Mouse (Mus musculus): ENCODE measurements around the gene Ap2b1.
"Not testable (repeated sequence)": the region's sequence is repeated elsewhere in the genome, so short reads cannot be mapped to it uniquely, and the experiment has no call there.

Ap2b1 gene

DNA sequence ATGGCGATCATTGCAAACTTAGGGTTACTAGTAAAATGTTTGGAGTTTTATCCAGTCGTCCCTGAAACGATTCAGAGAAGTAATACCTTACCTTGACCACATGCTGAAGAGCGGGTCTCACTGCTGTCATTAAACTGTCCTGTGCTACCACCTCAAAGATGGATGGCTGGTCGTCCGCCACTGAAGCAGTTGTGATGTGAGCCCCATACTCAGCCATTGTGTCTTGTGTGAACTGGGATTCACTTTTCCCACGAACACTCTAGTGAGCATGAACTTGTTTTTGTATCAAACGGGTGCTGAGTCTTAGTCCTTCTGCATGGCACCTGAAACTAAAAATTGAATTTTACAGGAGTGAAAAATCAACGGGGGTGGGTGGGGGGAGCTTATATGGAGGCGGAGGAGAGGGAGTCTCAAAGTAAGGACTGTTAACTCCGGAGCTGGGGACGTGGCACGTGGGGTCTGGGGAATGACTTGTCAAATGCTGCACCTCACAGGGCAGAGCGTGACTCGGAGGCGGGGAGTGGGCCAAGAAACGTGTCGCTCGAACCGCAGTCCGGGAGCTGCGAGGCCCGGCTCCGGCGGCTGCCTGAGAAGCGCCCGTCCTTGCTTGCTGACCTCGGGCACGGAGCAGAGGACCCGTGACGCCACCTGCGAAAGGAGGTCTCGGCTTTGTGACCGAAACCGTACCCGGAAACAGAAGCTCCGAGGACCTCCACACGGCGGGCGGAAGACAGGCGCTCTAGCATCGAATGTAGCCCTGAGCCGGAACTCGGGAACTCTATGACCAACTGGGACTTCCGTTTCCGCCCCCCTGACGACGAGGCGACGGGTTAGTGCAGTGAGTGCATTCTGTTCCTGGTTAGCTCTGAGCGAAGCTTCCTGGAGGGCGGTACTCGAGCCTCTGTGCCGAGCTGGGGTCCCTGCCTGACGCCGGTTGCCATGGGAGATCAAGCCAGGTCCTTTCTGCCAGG lies at the start of gene Ap2b1:
TSS of gene Ap2b1 (plus strand) at position 800 of the 971 bp plus-strand sequence.
- DNase-seq: peak; percentile 84

DNA sequence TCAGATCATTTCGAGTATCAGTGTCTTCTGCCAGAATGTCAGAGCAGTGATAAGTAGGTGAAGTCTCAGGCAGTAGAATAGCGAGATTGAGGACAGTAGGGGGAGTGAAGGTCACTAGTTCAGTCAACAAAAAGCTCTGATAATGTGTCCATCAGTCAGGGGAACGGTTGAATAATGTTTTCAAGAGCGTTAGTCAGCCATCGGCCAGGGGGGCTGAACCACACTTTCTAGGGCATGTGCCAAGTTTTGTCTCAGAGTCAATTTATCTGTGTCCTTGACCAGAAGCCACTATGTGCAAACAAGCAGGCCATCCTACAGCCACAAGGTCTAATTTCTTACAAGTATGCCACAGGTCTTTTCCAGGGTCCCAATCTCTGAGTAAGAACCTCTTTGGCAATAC lies 41.6 kb upstream of the Ap2b1 start:
- not testable (repeated sequence) for DNase-seq

DNA sequence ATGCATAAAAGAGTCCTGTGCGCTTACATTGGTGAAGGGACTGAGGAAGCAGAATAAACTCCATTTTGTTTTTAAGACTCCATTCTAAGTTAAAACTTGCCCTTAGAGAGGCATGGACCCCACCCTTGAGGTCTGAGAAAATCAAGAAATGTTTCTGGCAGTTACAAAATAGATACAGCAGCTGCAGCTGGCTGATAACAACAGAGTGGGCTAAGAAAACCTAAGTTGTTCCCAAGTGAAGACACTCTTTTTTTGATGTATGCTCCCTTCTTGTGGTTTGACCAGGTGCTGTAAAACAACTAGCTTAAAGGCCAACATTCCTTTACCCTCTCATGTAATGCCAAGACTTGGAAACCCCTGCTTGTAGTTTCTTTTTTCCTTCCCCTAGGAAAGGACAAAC lies 36.2 kb upstream of the Ap2b1 start:
- no peak for DNase-seq

DNA sequence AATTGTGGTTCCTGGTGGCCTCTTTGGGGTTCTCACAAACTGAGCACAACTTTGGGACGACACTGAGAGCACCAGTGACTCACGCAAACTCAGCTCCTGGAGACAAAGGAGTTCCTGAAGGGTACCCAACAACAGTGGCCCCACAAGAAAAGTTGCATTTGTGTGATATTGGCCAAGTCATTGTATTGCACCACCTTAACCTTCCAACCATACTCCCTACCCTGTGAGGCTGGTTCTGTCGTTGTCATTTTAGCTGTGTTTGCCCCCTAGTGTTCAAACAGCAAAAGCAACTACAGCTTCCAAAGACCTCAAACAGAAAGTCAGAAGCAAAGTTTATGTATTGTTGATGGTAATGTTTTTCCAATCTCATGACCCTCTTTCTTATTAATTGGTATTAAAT lies 35.7 kb upstream of the Ap2b1 start:
- DNase-seq: no peak

DNA sequence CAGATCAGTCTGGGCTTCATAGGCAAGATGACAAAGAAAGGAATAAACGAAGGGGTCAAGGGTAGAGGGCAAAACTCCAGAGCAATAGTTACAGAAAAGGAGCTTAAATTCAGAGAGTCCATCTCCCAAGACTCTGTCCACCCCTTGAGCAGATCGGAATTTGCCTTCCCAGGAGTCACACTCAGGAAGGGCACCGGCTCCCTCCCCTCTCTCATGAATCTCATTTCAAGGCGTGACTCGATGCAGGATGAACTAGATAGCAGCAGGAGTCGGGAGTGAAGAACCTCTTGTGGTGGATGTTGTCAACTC lies 28.0 kb upstream of the Ap2b1 start:
- DNase-seq: no peak

DNA sequence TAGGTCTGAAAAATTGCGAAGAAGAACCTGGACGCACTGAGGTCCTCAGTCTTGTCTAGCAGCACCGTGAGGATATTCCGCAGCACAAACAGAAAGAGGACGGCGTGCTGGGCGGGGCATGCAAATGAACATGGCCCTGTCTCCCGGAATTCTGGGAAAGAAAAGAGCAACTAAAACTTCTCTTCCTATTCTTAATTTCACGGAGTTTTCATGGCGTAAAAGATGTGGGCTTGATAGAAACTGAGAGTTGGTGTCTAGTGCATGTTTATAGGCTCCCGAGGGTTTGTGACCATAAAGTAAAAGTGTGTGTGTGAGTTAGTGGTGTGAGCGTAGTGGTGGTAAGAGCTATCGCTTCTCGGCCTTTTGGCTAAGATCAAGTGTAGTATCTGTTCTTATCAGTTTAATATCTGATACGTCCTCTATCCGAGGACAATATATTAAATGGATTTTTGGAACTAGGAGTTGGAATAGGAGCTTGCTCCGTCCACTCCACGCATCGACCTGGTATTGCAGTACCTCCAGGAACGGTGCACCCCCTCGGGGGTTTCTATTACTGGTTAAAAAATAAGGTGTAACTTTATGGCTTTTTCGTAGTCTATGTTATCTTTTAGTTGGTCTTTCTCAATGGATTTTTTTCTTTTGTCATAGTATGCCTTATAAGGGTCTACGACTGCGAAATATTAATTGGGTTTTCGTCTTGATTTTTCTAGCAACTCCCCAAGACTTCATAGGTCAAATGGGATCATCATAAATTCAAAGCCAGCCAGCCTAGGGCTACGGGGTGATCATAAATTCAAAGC lies 27.5 kb upstream of the Ap2b1 start:
- DNase-seq: peak; percentile 71

DNA sequence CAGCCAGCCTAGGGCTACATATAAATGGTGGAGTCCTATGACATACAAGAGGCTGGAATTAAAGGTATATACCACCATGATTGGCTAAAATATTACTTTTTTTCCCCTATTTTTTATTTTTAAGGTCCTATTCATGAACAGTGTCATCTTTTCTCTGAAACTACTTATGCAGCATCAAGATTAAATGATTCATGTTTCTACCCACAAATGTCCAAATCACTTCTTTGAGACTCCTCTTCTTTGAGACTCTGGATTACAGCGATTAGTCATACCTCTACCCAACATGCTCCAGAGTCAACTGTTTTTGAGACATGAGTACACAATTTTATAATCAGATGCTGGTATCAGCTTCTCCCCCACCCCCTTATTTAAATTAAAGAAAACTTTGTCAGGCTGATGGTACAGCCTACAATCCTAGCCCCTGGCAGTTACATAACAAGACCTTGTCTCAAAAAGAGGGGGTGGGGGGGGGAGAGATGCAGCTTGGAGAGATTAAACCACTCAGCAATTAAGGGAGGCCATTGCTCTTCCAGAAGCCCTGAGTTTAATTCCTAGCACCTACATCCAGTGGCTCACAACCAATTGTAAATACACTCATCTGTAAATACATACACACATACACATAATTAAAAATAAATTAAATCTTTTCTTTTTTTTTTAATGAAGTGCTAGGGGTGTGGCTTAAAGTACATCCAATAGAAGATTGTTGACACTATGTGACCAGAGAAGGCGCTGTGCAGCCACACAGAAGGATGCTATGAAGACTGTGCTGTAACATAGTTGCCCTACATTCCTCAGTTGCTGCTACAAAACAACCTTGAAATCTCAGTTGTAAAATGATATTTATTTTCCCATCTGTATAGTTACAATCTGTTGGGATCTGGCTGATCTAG lies 26.6 kb upstream of the Ap2b1 start:
- DNase-seq: no peak

DNA sequence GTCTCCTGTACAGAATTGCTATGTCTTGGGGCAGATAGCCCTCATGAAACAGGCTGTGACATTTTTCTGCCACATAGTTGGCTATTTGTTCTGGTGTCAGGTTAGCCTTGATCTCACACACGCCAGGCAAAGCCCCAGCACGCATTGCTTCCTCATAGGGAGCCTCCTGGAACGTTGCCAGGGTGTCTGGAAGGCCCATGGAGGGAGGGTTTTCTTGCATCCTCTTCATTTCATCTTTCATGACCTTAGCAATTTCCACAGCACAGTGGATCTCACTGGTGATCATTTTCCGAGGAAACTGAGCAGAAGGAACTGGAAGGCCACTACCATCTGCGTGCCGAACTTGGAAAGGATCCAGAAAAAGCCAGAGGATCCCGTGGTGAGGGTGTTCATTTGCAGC lies 22.6 kb upstream of the Ap2b1 start:
- DNase-seq: no peak

DNA sequence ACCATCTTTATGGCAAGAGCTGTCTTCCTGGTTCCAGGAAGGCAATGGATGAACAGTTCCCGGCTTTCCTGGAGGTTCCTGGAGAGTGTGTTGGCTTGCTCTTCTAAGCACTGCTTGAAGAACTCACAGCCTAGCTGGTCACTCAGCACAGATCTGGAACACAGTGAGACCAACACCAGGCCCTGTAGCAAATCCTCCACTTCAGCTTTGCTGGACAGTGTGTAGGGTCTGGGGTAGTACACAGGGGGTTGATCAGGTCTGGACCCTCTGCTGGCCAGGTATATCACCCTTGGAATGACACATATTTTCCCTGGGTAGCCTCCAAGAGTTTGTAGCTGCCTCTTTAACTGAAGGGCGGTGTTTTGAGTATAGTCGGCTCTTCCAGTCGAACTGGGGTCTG lies 19.8 kb upstream of the Ap2b1 start:
- no peak for DNase-seq

DNA sequence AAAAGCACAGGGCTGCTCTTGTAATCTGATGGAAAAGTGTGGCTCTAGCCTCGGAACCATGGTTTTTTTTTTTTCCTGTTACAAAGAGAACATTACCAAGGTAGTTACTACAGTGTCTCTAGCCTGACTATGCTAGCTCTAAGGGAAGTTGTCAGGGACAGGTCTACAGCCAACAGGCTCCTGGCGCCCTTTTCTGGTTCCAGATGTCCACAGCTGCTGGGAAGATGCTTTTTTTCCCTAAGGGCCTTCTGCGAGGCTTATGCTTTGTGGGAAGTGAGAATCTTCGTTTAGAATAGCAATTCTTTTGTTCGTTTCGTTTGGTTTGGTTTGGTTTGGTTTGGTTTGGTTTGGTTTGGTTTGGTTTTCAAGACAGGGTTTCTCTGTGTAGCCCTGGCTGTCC lies 19.1 kb upstream of the Ap2b1 start:
- DNase-seq: no peak

DNA sequence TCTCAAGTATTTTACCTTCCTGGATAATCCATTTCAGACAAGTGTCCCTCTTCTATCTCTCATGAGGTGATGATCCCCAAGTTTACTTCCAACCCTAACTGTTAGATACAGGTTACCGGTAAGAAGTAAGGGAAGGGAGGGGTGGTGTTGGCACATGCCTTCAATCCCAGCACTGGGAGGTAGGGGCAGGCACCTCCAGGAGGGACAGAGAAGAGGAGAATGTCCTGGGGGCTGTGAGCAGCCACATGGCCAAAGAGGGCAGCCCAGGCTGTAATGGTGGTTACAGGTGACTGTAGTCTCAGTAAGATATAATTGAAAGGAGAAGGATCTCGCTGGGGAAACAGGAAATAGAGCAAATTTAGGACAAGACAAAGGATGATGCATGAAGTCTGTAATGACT lies 16.7 kb upstream of the Ap2b1 start:
- no peak for DNase-seq

DNA sequence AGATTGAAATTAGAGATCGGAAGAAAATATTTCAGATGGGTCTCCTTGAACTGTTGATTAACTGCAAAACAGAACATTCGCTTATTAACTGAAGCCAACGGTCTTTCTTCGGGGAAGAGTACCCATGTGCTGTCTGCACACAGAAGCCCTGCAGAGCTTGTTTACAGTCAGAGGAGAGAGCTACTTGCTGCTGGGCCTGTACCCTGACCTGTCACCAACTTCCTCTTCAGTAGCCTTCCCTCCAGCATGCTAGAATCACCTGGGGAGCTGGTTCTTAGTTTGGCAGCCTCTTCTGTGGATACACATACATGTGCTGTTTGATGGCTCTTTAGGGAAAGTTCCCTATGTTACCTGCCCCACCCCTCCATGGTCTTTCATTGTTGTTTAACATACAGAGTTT lies 13.2 kb upstream of the Ap2b1 start:
- no peak for DNase-seq

DNA sequence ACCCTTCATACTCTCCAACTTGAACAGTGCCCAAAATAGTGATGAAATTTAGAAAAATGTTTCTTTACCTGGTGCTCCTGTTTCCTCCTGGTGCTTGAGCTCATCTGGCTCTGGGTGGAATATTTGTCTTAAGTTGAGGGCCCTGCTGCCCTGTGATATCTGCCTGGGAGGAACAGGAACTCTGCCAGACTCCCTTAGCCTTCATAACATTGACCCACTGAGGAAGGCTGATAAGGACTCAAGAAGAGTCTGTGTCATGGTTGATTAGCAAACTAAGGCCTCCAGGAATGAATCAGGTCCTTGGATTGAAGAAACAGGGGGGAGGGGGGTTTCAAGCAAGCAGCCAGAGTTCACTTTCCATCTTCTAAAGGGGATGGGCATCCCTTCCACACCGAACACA lies 12.3 kb upstream of the Ap2b1 start, which contains the start of gene Slfn14:
TSS of gene Slfn14 (minus strand) at position 161 of the 400 bp plus-strand sequence.
- no peak for DNase-seq

DNA sequence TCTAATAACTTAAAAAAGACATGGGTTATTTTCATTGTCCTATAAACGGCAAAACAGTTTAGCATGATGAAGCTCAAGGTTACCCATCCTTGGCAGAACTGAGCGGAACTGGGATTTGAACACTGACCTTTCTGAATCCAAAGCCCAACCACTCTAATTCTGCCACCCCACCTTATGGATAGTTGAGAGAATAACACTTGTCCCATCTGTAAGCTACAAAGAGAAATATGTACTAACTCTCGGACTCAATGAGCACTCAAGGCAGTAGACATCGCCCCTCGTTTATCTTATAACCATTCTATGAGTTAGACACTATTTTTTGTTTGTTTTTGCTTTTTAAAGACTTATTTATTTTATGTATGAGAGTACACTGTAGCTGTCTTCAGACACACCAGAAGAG lies 9.8 kb upstream of the Ap2b1 start:
- DNase-seq: no peak

DNA sequence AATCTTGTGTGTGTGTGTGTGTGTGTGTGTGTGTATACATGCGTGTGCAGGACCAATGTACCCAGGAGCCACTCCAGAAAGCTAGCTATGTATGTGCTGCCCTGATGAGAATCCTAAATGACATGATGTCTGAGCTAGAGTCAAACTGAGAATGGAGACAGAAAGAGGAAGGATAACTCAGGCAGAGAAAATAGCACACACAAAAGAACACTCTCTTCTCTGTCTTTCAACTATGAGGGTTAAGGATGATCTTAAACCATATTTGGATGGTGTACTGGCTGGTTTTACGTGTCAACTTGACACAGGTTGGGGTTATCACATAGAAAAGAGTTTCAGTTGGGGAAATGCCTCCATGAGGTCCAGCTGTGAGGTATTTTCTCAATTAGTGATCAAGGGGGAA lies 9.2 kb upstream of the Ap2b1 start:
- no peak for DNase-seq

DNA sequence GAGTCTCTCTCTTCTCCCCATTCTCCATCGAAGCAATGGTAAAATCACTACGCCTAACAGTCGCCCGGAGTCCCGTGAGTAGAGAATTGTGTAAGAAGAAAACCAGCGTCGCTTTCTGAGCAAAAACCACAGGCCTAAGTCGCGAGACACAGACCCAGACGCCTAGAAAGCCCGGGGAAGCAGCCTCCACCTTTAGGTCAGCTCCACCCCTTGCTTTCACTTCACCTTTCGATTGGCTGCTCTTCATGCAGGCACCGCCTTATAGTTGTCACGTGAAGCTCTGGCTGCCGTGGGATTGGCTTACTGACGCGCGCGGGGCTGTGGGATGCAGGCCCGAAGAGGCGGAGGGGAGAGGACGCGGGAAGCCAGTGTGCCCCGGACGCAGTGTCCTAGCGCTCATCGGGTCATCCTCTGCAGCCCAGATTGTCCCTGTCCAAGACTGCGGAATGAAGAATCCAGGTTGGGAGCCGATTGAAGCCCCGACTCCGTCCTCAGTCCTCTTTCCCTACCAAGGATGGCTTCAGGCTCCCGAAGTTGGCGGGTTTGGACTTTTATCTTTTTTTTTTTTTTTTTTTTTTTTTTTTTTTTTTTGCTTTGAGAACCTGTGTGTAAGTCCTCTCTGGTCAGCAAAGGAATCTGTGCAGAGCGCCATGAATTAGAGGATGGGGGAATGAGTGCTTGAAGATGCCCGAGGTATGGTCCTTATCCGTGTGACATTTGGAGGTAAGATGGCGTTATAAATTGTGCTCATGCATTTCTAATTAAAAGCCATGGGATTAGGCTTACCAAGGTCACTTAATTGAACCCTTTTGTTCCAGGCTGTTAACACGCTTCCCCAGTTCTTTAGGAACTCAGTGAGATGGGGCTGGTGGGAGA lies 7.2 kb upstream of the Ap2b1 start:
- DNase-seq: peak; percentile 87

DNA sequence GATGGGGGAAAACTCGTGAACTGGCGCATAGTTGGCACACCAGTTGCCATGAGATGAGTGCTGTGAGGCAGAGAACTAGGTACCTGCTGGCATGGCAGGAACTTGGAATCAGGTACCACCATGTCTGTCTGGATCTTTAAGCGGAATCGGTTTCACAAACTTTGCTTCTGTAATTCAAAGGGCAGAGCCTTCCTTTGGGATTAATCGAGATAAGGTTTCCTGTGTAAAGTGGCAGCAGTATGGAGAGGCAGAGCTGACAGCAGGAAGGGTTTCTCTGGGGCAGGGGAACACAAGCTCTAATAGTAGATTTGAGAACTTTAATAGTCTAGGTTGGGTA lies 6.6 kb upstream of the Ap2b1 start:
- DNase-seq: no peak

DNA sequence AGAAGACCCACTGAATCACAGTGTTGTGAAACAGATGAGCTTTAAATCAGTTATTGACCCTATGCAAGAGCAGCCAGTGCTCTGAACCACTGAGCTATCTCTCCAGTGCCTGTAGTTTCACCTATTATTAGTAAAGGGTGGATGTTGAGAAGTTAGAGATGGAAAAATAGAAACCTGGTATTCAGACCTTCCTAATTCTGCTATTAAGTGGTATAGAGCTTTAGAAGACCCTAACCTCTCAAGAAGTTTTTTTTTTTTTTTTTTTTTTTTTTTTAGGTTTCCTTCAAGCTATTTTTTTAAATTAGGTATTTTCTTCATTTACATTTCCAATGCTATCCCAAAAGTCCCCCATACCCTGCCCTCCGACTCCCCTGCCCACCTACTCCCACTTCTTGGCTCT lies 5.6 kb upstream of the Ap2b1 start:
- no peak for DNase-seq

DNA sequence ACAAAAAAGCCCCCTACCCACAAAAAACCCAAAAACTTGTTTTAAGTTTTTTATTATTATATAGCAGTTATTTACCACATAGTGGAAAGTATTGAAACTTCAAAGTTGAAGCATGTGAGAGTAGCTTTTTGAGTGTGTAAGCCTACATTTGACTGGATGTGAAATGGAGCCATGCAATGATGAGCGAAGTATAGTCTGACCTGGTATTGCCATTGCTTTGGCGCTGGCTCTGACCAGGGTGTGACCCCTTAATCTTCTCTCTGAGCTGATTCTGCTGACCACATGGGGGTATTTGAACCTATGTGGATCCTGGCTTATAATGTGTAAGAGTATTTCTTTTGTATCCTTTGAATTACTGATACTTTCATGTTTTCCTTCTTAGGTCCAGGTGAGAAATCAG lies 4.7 kb upstream of the Ap2b1 start:
- DNase-seq: no peak

DNA sequence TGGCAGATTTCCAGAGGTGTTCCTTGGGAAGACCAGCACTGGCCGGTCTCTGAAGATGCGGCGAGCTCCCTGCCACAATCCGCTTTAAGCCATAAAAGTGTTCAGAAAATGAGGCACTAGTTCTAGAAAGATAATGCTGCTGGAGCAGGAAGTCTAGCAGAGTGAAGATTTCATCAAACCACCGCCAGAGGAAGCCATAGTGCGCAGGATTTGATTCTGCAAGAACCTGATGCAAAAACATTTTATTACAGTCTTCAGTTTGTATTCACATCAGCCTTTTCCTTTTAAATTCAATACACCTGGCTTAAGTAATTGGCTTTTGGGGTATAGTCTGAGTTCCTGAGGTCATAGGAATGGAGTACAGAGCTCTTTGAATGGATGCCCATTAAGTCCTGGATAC lies 1.0 kb upstream of the Ap2b1 start:
- no peak for DNase-seq

DNA sequence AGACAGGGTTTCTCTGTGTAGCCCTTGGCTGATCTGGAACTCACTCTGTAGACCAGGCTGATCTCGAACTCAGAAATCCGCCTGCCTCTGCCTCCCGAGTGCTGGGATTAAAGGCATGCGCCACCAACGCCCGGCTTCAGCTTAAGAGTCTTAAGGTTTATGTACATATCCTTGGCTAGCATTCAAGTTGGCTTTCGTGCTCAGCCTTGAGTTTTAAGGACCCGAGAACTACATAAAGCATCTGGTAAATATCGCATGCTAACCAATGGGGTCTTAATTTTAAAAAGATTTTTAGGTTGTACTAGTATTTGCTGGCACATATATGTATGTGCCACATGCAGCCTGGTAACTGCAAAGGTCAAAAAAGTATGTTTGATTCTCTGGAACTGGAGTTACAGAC lies 900 bp downstream of the Ap2b1 start:
- DNase-seq: no peak

DNA sequence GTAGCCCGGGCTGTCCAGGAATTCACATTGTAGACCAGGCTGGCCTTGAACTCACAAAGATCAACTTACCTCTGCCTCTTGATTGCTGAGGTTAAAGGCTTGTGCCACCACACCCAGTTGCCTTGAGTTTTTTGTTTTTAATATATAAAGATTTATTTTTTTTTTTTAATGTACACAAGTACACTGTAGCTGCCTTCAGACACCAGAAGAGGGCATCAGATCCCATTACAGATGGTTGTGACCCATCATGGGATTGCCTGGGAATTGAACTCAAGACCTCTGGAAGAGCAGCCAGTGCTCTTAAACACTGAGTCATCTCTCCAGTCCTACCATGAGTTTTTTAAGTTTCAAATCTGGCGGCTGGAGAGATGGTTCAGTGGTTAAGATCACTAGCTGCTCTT lies 2.6 kb downstream of the Ap2b1 start:
- no peak for DNase-seq

All from right cerebral cortex, postnatal 4 days (tissue).